Mouse (Mus musculus) cerebellum, postnatal 36 days (tissue): Measurements from ENCODE around the gene Adamts9.

Experiments used
- DNase-seq, 2 experiments: peaks; one replicate each; pipeline ENCODE4 v3.0.0; 2021 to 2022; ENCODE audit warnings: mixed read lengths in 2 of 2

Adamts9 gene

GRCm38 (mm10) chr6:92858721-92859510, 84.4 kb downstream of the Adamts9 start:
- DNase-seq = no peak

- no peak for DNase-seq
Observed at GRCm38 (mm10) chr6:92857761-92858160, 85.5 kb downstream of the Adamts9 start.

GRCm38 (mm10) chr6:92854873-92855272, 88.4 kb downstream of the Adamts9 start:
- no peak for DNase-seq

GRCm38 (mm10) chr6:92850250-92850649, 93.0 kb downstream of the Adamts9 start:
- DNase-seq = peak in 1 of 2 experiments; percentile 10

- no peak for DNase-seq
Observed at GRCm38 (mm10) chr6:92849208-92849607, 94.1 kb downstream of the Adamts9 start.

- no peak for DNase-seq
Observed at GRCm38 (mm10) chr6:92846614-92847013, 96.7 kb downstream of the Adamts9 start.

- DNase-seq = no peak
Observed at GRCm38 (mm10) chr6:92845898-92846297, 97.4 kb downstream of the Adamts9 start.

- no peak for DNase-seq
Observed at GRCm38 (mm10) chr6:92843474-92843873, 99.8 kb downstream of the Adamts9 start.

GRCm38 (mm10) chr6:92842000-92842399, 101.3 kb downstream of the Adamts9 start:
- DNase-seq = no peak

GRCm38 (mm10) chr6:92831106-92831505, 112.2 kb downstream of the Adamts9 start:
- DNase-seq = no peak

GRCm38 (mm10) chr6:92829148-92829547, 114.1 kb downstream of the Adamts9 start:
- DNase-seq = no peak

- no peak for DNase-seq
Observed at GRCm38 (mm10) chr6:92827360-92827759, 115.9 kb downstream of the Adamts9 start.

GRCm38 (mm10) chr6:92826561-92826960, 116.7 kb downstream of the Adamts9 start:
- DNase-seq = no peak

- no peak for DNase-seq
Observed at GRCm38 (mm10) chr6:92823991-92824390, 119.3 kb downstream of the Adamts9 start.

- no peak for DNase-seq
Observed at GRCm38 (mm10) chr6:92822006-92822405, 121.3 kb downstream of the Adamts9 start.

GRCm38 (mm10) chr6:92821606-92822005, 121.7 kb downstream of the Adamts9 start:
- DNase-seq = no peak

GRCm38 (mm10) chr6:92817661-92818060, 125.6 kb downstream of the Adamts9 start:
- no peak for DNase-seq

- DNase-seq = no peak
Observed at GRCm38 (mm10) chr6:92816311-92816751, 127.0 kb downstream of the Adamts9 start, which contains the start of gene A730049H05Rik. Gene A730049H05Rik, plus strand, starts transcription at chr6:92816478.

GRCm38 (mm10) chr6:92812702-92813370, 130.5 kb downstream of the Adamts9 start:
- DNase-seq = peak; percentile 14 to 53

- DNase-seq = no peak
Observed at GRCm38 (mm10) chr6:92811566-92811965, 131.7 kb downstream of the Adamts9 start.

- DNase-seq = no peak
Observed at GRCm38 (mm10) chr6:92810628-92811027, 132.7 kb downstream of the Adamts9 start.

- no peak for DNase-seq
Observed at GRCm38 (mm10) chr6:92809818-92810217, 133.5 kb downstream of the Adamts9 start.

- DNase-seq = no peak
Observed at GRCm38 (mm10) chr6:92804254-92804971, 138.9 kb downstream of the Adamts9 start.
